Mouse (Mus musculus) lung, postnatal 0 days (tissue): ENCODE results near the gene Cyba. TPM values are rescaled to one million over a fixed set of nuclear protein-coding genes. Genes with fewer than 3 reads are reported as not detected.
A peak's percentile ranks its signal among the peaks of the same experiment; 100 is the strongest.

Source experiments
- ATAC-seq: fragments of 200-750 bp; cut with Nextera tagmentation; 2 replicates; pipeline ENCODE4 v1.8.0; 2017; ENCODE audit warnings: moderate library complexity
- DNase-seq: peaks from one replicate; pipeline ENCODE4 v3.0.0-alpha.2; 2016; ENCODE audit warnings: low spot score
- H3K27ac ChIP-seq: fragments of 300-500 bp; sonication (generic); 2 replicates; pipeline ENCODE4 v1.5.1; 2014; ENCODE audit warnings: antibody characterized with exemption, mild to moderate bottlenecking, low read length, mixed read lengths
- H3K27me3 ChIP-seq: fragments of 300-500 bp; sonication (generic); replicated peaks from 2 replicates; pipeline ENCODE4 v1.6.1; 2014; ENCODE audit warnings: low read length, mixed read lengths; ENCODE audit not compliant: insufficient read depth
- H3K36me3 ChIP-seq: fragments of 300-500 bp; sonication (generic); 2 replicates; pipeline ENCODE4 v1.6.1; 2014; ENCODE audit warnings: low read length, mixed read lengths; ENCODE audit not compliant: insufficient read depth
- H3K4me1 ChIP-seq: fragments of 300-500 bp; sonication (generic); 2 replicates; pipeline ENCODE4 v1.6.1; 2014; ENCODE audit warnings: antibody characterized with exemption, low read depth, low read length, mixed read lengths; ENCODE audit not compliant: insufficient read depth
- H3K4me2 ChIP-seq: fragments of 300-500 bp; sonication (generic); replicated peaks from 2 replicates; pipeline ENCODE4 v1.6.1; 2014; ENCODE audit warnings: low read depth, mild to moderate bottlenecking, low read length, moderate library complexity, mixed read lengths
- H3K4me3 ChIP-seq: fragments of 300-500 bp; sonication (generic); 2 replicates; pipeline ENCODE4 v1.5.1; 2014; ENCODE audit warnings: low read depth, low read length
- H3K9ac ChIP-seq: fragments of 300-500 bp; sonication (generic); replicated peaks from 2 replicates; pipeline ENCODE4 v1.6.1; 2014; ENCODE audit warnings: low read depth, mild to moderate bottlenecking
- H3K9me3 ChIP-seq: fragments of 300-500 bp; sonication (generic); 2 replicates; pipeline ENCODE4 v1.6.1; 2016; ENCODE audit warnings: low read length, mixed read lengths
- CTCF ChIP-seq: IDR thresholded peaks from 2 replicates; pipeline ENCODE4 v1.5.1; 2016; ENCODE audit warnings: antibody characterized with exemption, mild to moderate bottlenecking
- EP300 ChIP-seq: IDR thresholded peaks from 2 replicates; pipeline ENCODE4 v1.6.1; 2016; ENCODE audit warnings: antibody characterized with exemption, mild to moderate bottlenecking, control low read depth
- WGBS: fragments of 180-500 bp; shearing (Covaris S2); extraction: QIAGEN DNeasy Blood & Tissue Kit; methylation state at CpG from one replicate; pipeline ENCODE4 v1.1.7; 2014; 5-methylcytosine and 5-hydroxymethylcytosine counted together
- microRNA-seq: library from miRNA; unstranded; fragments of <30 nt; microRNA quantifications from one replicate; pipeline ENCODE4, GENCODE M21; 2016
- polyA plus RNA-seq: library from polyadenylated mRNA; unstranded; fragments of >200 nt; fragmentation: Nextera tagmentation; extraction: Ambion mirVana; gene quantifications from 2 replicates; pipeline ENCODE4 v1.2.1, GENCODE M21; 2015

The Cyba gene
- polyA plus RNA-seq, 1 experiment from 2014 or later = 429 TPM

DNA sequence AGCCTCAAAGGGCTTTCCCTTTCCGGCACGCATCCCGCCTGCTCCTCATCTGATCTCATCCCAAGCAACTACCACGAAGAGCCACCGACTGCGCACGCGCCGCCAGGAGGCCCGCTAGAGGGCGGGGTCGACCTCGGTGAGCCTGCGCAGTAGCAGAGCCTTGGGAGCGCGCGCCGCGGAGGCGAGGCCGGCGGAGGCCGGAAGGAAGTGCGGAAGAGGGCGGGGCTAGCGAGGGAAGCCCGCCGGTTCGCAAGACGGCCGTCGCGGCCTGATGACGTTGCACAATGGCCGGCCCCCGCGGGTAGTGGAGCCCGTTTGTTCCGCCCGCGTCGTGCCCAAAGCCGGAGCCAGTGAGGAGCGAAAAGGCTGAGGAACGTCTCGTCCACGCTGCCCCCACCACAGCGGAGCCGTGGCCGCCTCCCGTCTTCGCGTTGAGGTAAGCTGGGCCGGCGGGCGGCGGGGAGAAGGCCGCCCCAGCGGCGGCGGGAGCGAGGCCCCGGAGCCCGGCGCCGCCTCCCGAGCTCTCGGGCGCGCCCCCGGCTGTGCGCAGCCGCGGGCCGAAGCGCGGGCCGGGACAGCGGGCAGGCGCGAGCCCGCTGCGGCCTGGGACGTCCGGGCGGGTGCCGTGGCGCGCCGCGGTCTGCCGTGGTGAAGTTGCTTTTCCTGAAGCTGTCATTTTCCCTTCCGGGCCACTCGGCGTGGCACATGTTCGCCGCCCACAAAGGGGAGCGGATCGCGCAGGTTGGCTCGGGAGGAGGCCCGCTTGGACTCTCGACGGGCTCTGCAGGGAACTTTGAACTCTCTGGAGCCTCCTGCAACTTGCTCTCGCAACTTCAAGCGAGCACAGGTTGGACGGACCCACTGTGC, 56.1 kb downstream of the Cyba start, which contains the start of gene Zc3h18:
Gene Zc3h18, plus strand, starts transcription at position 245 of the 867 bp plus-strand sequence.
- Histone ChIP-seq H3K4me3 (peak within 1 kb of the TSS; percentile 95), H3K27me3 (no peaks in the 10 kb centered on the region), H3K4me1 (peaks cover 6% of the 10 kb centered on the region; the same call in 1 of the 2 replicates), H3K9ac (peak within 1 kb of the TSS; percentile 87), H3K4me2 (peak within 1 kb of the TSS; percentile 79), H3K27ac (peak within 1 kb of the TSS; percentile 96), H3K9me3 (no peaks in the 10 kb centered on the region), H3K36me3 (no peaks in the 10 kb centered on the region)
- peak; percentile 99 for DNase-seq
- peak; percentile 97 for ATAC-seq
- TF ChIP-seq CTCF (peak; percentile 72), EP300 (no peak)
- under 1% methylated on average over 56 of the region's 107 CpGs for WGBS

DNA sequence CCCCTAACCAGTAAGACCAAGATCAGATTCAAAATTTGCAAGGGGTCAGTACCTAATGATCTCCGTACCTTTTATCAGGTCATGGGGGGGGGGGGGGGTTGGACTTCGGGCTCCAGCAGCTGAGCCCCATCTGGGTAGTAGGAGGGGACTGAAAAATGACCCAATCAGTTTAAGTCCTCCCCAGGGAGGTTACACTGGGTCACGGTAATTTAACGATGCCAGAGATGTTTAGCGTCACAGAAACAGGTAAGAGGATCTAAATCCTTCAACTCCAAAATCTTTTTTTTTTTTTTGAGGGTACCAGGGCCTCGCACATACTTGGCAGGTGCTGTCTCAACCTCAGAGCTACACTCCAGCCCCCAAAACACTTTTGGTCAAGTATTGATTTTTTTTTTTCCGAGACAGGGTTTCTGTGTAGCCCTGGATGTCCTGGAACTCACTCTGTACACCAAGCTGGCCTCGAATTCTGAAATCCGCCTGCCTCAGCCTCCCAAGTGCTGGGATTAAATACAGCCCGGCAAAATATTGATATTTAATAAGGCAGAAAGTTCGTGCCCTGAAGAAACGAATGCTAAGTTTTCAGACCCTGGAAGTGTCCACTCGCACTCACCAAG, 56.9 kb downstream of the Cyba start:
- Histone ChIP-seq H3K4me1 (peaks cover 6% of the 10 kb centered on the region; the same call in 1 of the 2 replicates), H3K4me3 (peak overlapping the region; percentile 95), H3K9ac (no peak overlapping the region), H3K27ac (no peak overlapping the region), H3K9me3 (no peaks in the 10 kb centered on the region), H3K27me3 (no peaks in the 10 kb centered on the region), H3K36me3 (no peaks in the 10 kb centered on the region), H3K4me2 (peak overlapping the region; percentile 43)
- peak; percentile 0; the same call in 1 of the 2 replicates for ATAC-seq
- WGBS = 25% methylated on average over 13 of the region's 13 CpGs
- TF ChIP-seq CTCF (no peak), EP300 (no peak)
- no peak for DNase-seq

DNA sequence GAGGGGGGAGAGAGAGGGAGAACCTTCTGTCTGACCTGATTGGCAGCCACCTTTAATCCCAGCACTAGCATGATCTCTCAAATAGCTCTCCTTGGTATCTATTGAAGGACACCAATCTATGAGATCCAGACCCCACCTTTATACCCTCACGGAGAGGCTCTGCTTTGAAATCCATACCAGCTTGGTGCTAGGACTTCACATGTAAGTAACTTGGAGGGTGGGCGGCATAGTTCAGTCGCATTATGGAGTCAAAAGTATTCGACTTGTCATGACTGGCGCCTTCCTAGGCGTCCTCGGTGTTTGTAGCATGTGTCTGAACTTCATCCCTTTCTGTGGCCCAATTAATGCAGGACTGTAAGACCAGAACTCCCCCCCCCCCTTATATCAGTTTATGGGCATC, 57.4 kb downstream of the Cyba start:
- 91% methylated on average over 7 of the region's 7 CpGs for WGBS
- Histone ChIP-seq H3K4me1 (peaks cover 6% of the 10 kb centered on the region; the same call in 1 of the 2 replicates), H3K4me3 (no peak overlapping the region), H3K9me3 (no peaks in the 10 kb centered on the region), H3K27ac (no peak overlapping the region), H3K4me2 (no peak overlapping the region), H3K9ac (no peak overlapping the region), H3K36me3 (no peaks in the 10 kb centered on the region), H3K27me3 (no peaks in the 10 kb centered on the region)
- ATAC-seq = no peak
- TF ChIP-seq EP300 (no peak), CTCF (no peak)
- no peak for DNase-seq

Small RNA genes lying within 50 kb of the gene (microRNA-seq; reads per million reads assigned to microRNA genes)
- gene Gm24366 = not detected

Other genes with a start within 250 kb of the Cyba start
- gene Zfpm1, start 150.8 kb downstream of the Cyba start, polyA plus RNA-seq = 1.5 and 1.7 TPM in 2 replicates
- not detected in 2 replicates for gene Trhr2, start 72.2 kb downstream of the Cyba start, polyA plus RNA-seq
- gene Zc3h18, start 56.3 kb downstream of the Cyba start, polyA plus RNA-seq = 20.2 and 22.2 TPM in 2 replicates
- gene Il17c, start 10.9 kb downstream of the Cyba start, polyA plus RNA-seq = not detected in 2 replicates
- gene Mvd, start 10.5 kb upstream of the Cyba start, polyA plus RNA-seq = 29.2 and 31.2 TPM in 2 replicates
- gene Snai3, start 27.8 kb upstream of the Cyba start, polyA plus RNA-seq = 1.2 and 1.5 TPM in 2 replicates
- 49.4 and 52.7 TPM in 2 replicates for gene Rnf166, start 43.1 kb upstream of the Cyba start, polyA plus RNA-seq
- gene Ctu2, start 43.2 kb upstream of the Cyba start, polyA plus RNA-seq = 21.2 and 25.9 TPM in 2 replicates
- gene Piezo1, start 118.4 kb upstream of the Cyba start, polyA plus RNA-seq = 27.3 and 31.3 TPM in 2 replicates
- 7.4 and 7.7 TPM in 2 replicates for gene Cdt1, start 135.1 kb upstream of the Cyba start, polyA plus RNA-seq
- 203 and 206 TPM in 2 replicates for gene Aprt, start 144.0 kb upstream of the Cyba start, polyA plus RNA-seq
- gene Galns, start 178.5 kb upstream of the Cyba start, polyA plus RNA-seq = 14.3 and 14.5 TPM in 2 replicates
- gene Trappc2l, start 178.7 kb upstream of the Cyba start, polyA plus RNA-seq = 66.8 and 70.0 TPM in 2 replicates
- 0.12 TPM in 1 of 2 replicates, not detected in the other for gene Pabpn1l, start 189.8 kb upstream of the Cyba start, polyA plus RNA-seq